Mouse (Mus musculus) heart, adult 2 months (tissue): ENCODE measurements at regions not wholly inside any gene's neighbourhood (a gene's known extent, or its start where the extent isn't known, plus 50 kb on each side); places are given as distances from the start of the nearest gene placed in this dataset.
"Not testable (repeated sequence)": the region's sequence is repeated elsewhere in the genome, so short reads cannot be mapped to it uniquely, and the experiment has no call there.

Experiments used
- DNase-seq, 2 experiments: peaks; one replicate each; pipeline ENCODE4 v3.0.0; 2021
- H3K27ac ChIP-seq: fragments of 200-600 bp; 2 replicates; pipeline ENCODE4 v1.8.1; 2022
- H3K27me3 ChIP-seq: fragments of 200-500 bp; 2 replicates; pipeline ENCODE4 v1.6.1; 2012; ENCODE audit warnings: mild to moderate bottlenecking, low read length, inconsistent platforms, mixed read lengths; ENCODE audit not compliant: control insufficient read depth, insufficient read depth
- H3K36me3 ChIP-seq: fragments of 200-500 bp; 2 replicates; pipeline ENCODE4 v1.6.1; 2012; ENCODE audit warnings: low read length, inconsistent platforms; ENCODE audit not compliant: control insufficient read depth, insufficient read depth
- H3K4me1 ChIP-seq: fragments of 200-500 bp; 2 replicates; pipeline ENCODE4 v1.6.1; 2011; ENCODE audit warnings: low read length; ENCODE audit not compliant: control insufficient read depth, insufficient read depth
- H3K4me3 ChIP-seq: fragments of 200-600 bp; 2 replicates; pipeline ENCODE4 v1.8.1; 2022
- H3K79me2 ChIP-seq: fragments of 200-500 bp; replicated peaks from 2 replicates; pipeline ENCODE4 v1.6.1; 2012; ENCODE audit warnings: mild to moderate bottlenecking, inconsistent platforms, low read length, moderate library complexity, mixed read lengths; ENCODE audit not compliant: control insufficient read depth, insufficient read depth
- H3K9ac ChIP-seq: fragments of 200-500 bp; 2 replicates; pipeline ENCODE4 v1.6.1; 2012; ENCODE audit warnings: low read depth, mild to moderate bottlenecking, control low read depth, inconsistent platforms, low read length, mixed read lengths
- CTCF ChIP-seq: fragments of 200-600 bp; IDR thresholded peaks from 2 replicates; pipeline ENCODE4 v1.8.1; 2022; ENCODE audit warnings: antibody characterized with exemption, mild to moderate bottlenecking, moderate library complexity
- EP300 ChIP-seq: fragments of 200-500 bp; IDR thresholded peaks from 2 replicates; pipeline ENCODE4 v1.6.1; 2011; ENCODE audit warnings: low read depth, low read length, control low read depth; ENCODE audit not compliant: insufficient read depth
- POLR2A ChIP-seq: fragments of 200-500 bp; IDR thresholded peaks from 2 replicates; pipeline ENCODE4 v1.6.1; 2011; ENCODE audit warnings: mild to moderate bottlenecking, low read depth, low read length, control low read depth; ENCODE audit not compliant: insufficient read depth
- WGBS: fragments of 180-500 bp; shearing (Covaris S2); methylation state at CpG from one replicate; pipeline ENCODE4 v1.1.7; 2018; 5-methylcytosine and 5-hydroxymethylcytosine counted together
- intact Hi-C: fragments of 180-260 bp; cut with DNase I; formaldehyde crosslinking; loops from one replicate; pipeline ENCODE4 v1.15.1; 2025

- intact Hi-C loops = loop anchor here (10.0 kb wide), 1 partner anchor 314 kb away; no protein-coding TSS in a partner anchor
- WGBS = 46% methylated on average over 6 of the region's 6 CpGs
Observed at GRCm38 (mm10) chr5:148798541-148798940, 130.6 kb downstream of the Katnal1 start.

GRCm38 (mm10) chr5:148796072-148796471, 133.0 kb downstream of the Katnal1 start:
- Histone ChIP-seq H3K79me2 (no peaks in the 10 kb centered on the region), H3K36me3 (no peaks in the 10 kb centered on the region), H3K4me3 (no peak overlapping the region), H3K27ac (no peak overlapping the region), H3K4me1 (no peaks in the 10 kb centered on the region), H3K9ac (no peak overlapping the region), H3K27me3 (no peaks in the 10 kb centered on the region)
- WGBS = 55% methylated on average over 4 of the region's 4 CpGs
- intact Hi-C loops = loop anchor here (10.0 kb wide), 1 partner anchor 311 kb away; no protein-coding TSS in a partner anchor
- no peak for DNase-seq
- no peak for TF ChIP-seq EP300
- no peak for TF ChIP-seq POLR2A
- TF ChIP-seq CTCF = no peak

More at GRCm38 (mm10) chr5:148798541-148798940, 130.6 kb downstream of the Katnal1 start:
- no peak for DNase-seq
- Histone ChIP-seq H3K27me3 (no peaks in the 10 kb centered on the region), H3K27ac (no peak overlapping the region), H3K79me2 (no peaks in the 10 kb centered on the region), H3K4me1 (no peaks in the 10 kb centered on the region), H3K4me3 (no peak overlapping the region), H3K36me3 (no peaks in the 10 kb centered on the region), H3K9ac (no peak overlapping the region)
- TF ChIP-seq CTCF (no peak), POLR2A (no peak), EP300 (no peak)

GRCm38 (mm10) chr5:148794465-148794864, 134.7 kb downstream of the Katnal1 start:
- H3K79me2 ChIP-seq = no peaks in the 10 kb centered on the region
- peak; percentile 56 to 77 for DNase-seq
- no peak overlapping the region for H3K27ac ChIP-seq
- no peaks in the 10 kb centered on the region for H3K27me3 ChIP-seq
- no peaks in the 10 kb centered on the region for H3K36me3 ChIP-seq
- peak; percentile 85 for TF ChIP-seq CTCF
- no peak for TF ChIP-seq EP300
- no peak for TF ChIP-seq POLR2A
- H3K9ac ChIP-seq = no peak overlapping the region
- 31% methylated on average over 15 of the region's 15 CpGs for WGBS
- H3K4me3 ChIP-seq = no peak overlapping the region
- H3K4me1 ChIP-seq = no peaks in the 10 kb centered on the region
- intact Hi-C loops = loop anchor here (10.0 kb wide), 1 partner anchor 310 kb away; no protein-coding TSS in a partner anchor

DNA sequence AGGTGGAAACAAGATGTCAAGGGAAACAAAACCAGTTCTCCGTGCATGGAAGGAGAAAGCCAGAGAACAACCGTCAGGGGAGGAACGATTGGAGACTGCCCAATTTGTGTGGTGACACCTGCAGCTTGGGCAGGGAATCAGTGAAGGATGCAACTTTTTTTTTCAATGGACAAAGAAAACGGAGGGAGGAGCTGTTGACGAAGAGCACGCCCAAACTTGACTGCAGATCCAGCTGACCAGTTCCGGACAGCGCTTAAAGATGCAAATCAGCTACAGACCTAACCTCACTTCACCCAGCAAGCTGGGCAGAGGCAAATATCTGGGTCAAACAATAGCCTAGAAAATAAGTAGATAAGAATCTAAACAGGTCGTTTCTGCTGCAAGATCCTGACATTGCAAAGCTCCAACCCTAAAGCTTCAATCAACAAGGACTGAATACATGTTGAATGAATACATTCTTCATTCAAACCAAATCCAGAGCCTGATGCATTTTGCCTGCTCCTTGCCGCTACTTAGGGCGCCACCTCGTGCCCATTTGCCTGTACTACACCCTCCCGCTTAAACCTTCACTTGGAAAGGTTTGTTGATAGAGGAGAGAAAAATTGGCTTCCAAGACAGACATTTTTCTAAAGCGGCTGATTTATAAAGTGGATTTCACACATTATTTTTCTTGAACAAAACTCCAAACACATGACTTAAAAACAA, 136.2 kb downstream of the Katnal1 start:
- Histone ChIP-seq H3K79me2 (no peaks in the 10 kb centered on the region), H3K4me1 (no peaks in the 10 kb centered on the region), H3K27me3 (no peaks in the 10 kb centered on the region), H3K27ac (no peak overlapping the region), H3K36me3 (no peaks in the 10 kb centered on the region), H3K4me3 (no peak overlapping the region), H3K9ac (no peak overlapping the region)
- peak; percentile 93 for TF ChIP-seq EP300
- no peak for TF ChIP-seq POLR2A
- TF ChIP-seq CTCF = no peak; the same call in 1 of the 2 replicates
- DNase-seq = peak; percentile 72 to 88
- 13% methylated on average over 14 of the region's 14 CpGs for WGBS
- intact Hi-C loops = loop anchor here (2.0 to 10.0 kb wide), 5 partner anchors 244 to 468 kb away; no protein-coding TSS in a partner anchor

- intact Hi-C loops = loop anchor here (2.0 to 10.0 kb wide), 5 partner anchors 243 to 467 kb away; no protein-coding TSS in a partner anchor
- WGBS = 83% methylated on average over 6 of the region's 6 CpGs
- TF ChIP-seq CTCF = no peak
- TF ChIP-seq POLR2A = no peak
- TF ChIP-seq EP300 = no peak
- H3K4me3 ChIP-seq = no peak overlapping the region
- no peaks in the 10 kb centered on the region for H3K36me3 ChIP-seq
- no peak for DNase-seq
- H3K9ac ChIP-seq = no peak overlapping the region
- H3K27me3 ChIP-seq = no peaks in the 10 kb centered on the region
- no peaks in the 10 kb centered on the region for H3K4me1 ChIP-seq
- H3K79me2 ChIP-seq = no peaks in the 10 kb centered on the region
- no peak overlapping the region for H3K27ac ChIP-seq
Observed at GRCm38 (mm10) chr5:148791651-148792050, 137.5 kb downstream of the Katnal1 start.

DNA sequence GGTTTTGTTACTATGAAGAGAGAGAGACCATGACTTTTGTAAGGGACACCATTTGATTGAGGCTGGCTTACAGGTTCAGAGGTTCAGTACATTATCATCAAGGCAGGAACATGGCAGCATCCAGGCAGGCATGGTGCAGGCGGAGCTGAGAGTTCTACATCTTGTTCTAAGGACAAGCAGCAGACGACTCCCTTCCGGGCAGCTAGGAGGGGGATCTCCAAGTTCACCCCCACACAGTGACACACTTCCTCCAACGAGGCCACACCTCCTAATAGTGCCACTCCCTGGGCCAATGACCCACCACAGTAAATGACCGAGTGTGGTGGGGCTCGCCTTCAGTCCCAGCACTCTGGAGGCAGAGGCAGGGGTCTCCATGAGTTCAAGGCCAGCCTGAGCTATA, 138.8 kb downstream of the Katnal1 start:
- H3K27me3 ChIP-seq, H3K4me3 ChIP-seq, H3K4me1 ChIP-seq, H3K27ac ChIP-seq, DNase-seq, H3K79me2 ChIP-seq, H3K36me3 ChIP-seq, H3K9ac ChIP-seq: not testable (repeated sequence)
- intact Hi-C loops = loop anchor here (10.0 kb wide), 1 partner anchor 306 kb away; no protein-coding TSS in a partner anchor
- 66% methylated on average over 6 of the region's 6 CpGs for WGBS
